Mouse (Mus musculus): ENCODE measurements at regions not wholly inside any gene's neighbourhood (a gene's known extent, or its start where the extent isn't known, plus 50 kb on each side); places are given as distances from the start of the nearest gene placed in this dataset.

DNA sequence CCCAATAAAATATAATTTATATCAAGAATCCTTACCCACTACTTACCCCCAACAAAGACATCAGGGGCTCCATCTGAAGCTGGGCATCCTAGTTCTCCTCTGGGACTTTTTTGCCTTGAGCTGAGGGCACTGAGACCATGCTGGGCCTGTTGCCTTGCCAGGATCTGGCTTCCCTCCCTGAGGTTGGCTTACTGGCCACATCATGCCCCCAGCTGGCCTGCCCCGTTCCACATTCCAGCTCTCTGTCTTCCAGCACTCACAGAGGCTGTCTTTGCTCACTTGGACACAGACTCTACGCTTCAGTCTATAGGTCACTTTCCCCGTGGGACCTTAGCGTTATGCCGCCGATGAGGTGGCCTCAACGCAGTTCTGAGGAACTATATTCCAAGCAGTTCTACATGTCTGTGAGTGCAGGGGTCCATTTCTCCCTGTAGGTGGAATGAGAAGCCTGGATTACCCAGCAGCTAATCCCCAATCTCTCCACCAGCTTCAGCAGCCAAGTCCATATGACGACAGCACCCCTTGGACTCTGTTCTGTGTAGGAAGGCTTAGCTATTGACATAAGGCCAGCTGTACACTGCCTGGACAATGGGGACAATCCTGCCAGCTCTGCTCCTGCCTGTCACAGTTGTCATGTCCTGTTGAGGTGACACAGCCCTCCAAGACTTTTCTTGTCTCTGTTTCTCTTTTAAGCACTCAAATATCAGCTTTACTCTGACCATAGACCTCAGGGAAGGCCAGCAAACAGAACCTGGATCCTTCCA, 341.5 kb downstream of the Gadd45g start:
- H3K9ac ChIP-seq, result no peak overlapping the region
- 81% methylated on average over 8 of the region's 8 CpGs for WGBS
- ATAC-seq, result no peak
- no peak for TF ChIP-seq CTCF (IDR thresholded peaks at IDR 0.05; ENCODE audit: low read depth)
- H3K9me3 ChIP-seq (ENCODE audit: low read length), result no peaks in the 10 kb centered on the region
- H3K4me1 ChIP-seq (ENCODE audit: insufficient read depth), result no peaks in the 10 kb centered on the region
- H3K4me2 ChIP-seq (ENCODE audit: low read depth), result no peak overlapping the region
- no peak for DNase-seq
- H3K27me3 ChIP-seq (ENCODE audit: insufficient read depth, low read length), result no peaks in the 10 kb centered on the region
- no peak overlapping the region for H3K4me3 ChIP-seq (ENCODE audit: low read depth, low read length)
- H3K27ac ChIP-seq (ENCODE audit: low read depth, low read length), result no peak overlapping the region
- no peaks in the 10 kb centered on the region for H3K36me3 ChIP-seq (ENCODE audit: insufficient read depth)

DNA sequence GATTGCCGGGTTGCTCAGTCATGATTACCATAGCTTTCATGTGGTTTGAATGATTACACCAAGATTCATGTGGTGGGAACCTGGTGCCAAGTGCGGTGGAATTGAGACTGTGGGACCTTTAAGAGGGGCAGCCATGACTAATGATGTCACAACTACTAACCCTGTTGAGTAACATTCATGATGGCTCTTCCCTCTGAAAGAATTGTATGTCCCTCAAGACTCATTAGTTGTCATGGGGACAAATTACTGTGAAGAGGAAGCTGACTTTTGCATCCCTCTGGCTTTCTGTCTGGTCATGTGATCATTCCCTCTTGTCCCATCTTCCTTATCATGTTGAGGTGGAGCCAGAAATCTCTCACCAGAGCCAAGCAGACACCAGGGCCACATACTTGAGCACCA, 342.1 kb downstream of the Gadd45g start:
- ATAC-seq, result no peak
- H3K36me3 ChIP-seq (ENCODE audit: insufficient read depth), result no peaks in the 10 kb centered on the region
- no peak for TF ChIP-seq CTCF (IDR thresholded peaks at IDR 0.05; ENCODE audit: low read depth)
- DNase-seq, result no peak
- no peak overlapping the region for H3K4me2 ChIP-seq (ENCODE audit: low read depth)
- WGBS, result 93% methylated on average over 2 of the region's 2 CpGs
- no peaks in the 10 kb centered on the region for H3K4me1 ChIP-seq (ENCODE audit: insufficient read depth)
- H3K27me3 ChIP-seq (ENCODE audit: insufficient read depth, low read length), result no peaks in the 10 kb centered on the region
- no peak overlapping the region for H3K9ac ChIP-seq
- H3K4me3 ChIP-seq (ENCODE audit: low read depth, low read length), result no peak overlapping the region
- H3K9me3 ChIP-seq (ENCODE audit: low read length), result no peaks in the 10 kb centered on the region
- no peak overlapping the region for H3K27ac ChIP-seq (ENCODE audit: low read depth, low read length)

DNA sequence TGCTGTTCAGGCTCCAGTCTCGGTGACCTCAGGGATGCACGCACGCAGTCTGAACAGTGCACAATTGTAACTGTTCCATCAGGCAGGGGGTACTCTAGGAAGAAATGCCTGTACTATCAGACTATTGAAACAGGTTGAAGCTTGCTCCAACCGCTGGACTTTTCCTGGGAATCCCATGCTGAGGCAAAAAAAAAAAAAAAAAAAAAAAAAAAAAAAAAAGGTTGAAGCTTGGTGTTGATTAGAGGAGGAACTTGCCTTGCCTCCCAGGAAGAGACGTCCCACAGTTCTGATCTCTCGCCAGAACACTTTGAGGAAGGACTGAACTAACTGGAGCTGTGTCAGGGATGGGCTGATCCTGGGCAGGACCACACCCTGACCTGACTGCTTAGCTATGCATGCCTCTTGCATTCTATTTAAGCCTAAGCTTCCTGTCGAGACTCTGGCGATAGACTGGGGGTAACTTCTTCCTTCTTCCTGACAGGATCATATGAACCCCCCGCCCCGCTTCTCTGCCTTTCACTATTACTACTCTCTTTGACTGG, 341.6 kb downstream of the Diras2 start:
- no peak for DNase-seq
- Histone ChIP-seq H3K4me1 (ENCODE audit: insufficient read depth) (no peaks in the 10 kb centered on the region), H3K9ac (no peak overlapping the region), H3K9me3 (ENCODE audit: low read length) (no peaks in the 10 kb centered on the region), H3K27ac (ENCODE audit: low read depth, low read length) (no peak overlapping the region), H3K4me3 (ENCODE audit: low read depth, low read length) (no peak overlapping the region), H3K4me2 (ENCODE audit: low read depth) (no peak overlapping the region), H3K27me3 (ENCODE audit: insufficient read depth, low read length) (no peaks in the 10 kb centered on the region), H3K36me3 (ENCODE audit: insufficient read depth) (no peaks in the 10 kb centered on the region)
- ATAC-seq, result no peak
- TF ChIP-seq CTCF (IDR thresholded peaks at IDR 0.05; ENCODE audit: low read depth), result no peak
- 81% methylated on average over 10 of the region's 10 CpGs for whole genome bisulfite sequencing

DNA sequence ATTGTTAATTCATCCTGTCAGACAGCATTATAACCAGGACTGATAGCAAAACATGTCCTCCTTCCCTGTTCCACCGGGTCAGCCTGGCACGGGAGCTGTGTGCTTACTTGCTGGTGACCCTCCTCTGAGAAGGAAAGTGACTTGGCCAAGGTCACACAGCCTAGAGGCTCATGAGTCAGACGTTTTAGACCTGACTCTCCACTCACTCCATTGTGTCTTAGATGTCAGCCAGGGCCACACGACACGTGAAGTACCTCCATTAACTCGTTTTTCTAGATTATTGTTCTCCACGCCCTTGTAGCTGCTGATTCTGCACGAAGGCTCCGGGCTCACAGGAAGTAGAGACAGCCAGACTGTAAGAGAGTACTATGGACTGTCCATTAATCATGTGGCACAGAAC, 340.8 kb downstream of the Diras2 start:
- 81% methylated on average over 9 of the region's 9 CpGs for WGBS
- Histone ChIP-seq H3K36me3 (ENCODE audit: insufficient read depth) (no peaks in the 10 kb centered on the region), H3K4me3 (ENCODE audit: low read depth, low read length) (no peak overlapping the region), H3K9ac (no peak overlapping the region), H3K27ac (ENCODE audit: low read depth, low read length) (no peak overlapping the region), H3K27me3 (ENCODE audit: insufficient read depth, low read length) (no peaks in the 10 kb centered on the region), H3K4me2 (ENCODE audit: low read depth) (no peak overlapping the region), H3K4me1 (ENCODE audit: insufficient read depth) (no peaks in the 10 kb centered on the region), H3K9me3 (ENCODE audit: low read length) (no peaks in the 10 kb centered on the region)
- DNase-seq (no peak), ATAC-seq (no peak)
- no peak for TF ChIP-seq CTCF (IDR thresholded peaks at IDR 0.05; ENCODE audit: low read depth)

DNA sequence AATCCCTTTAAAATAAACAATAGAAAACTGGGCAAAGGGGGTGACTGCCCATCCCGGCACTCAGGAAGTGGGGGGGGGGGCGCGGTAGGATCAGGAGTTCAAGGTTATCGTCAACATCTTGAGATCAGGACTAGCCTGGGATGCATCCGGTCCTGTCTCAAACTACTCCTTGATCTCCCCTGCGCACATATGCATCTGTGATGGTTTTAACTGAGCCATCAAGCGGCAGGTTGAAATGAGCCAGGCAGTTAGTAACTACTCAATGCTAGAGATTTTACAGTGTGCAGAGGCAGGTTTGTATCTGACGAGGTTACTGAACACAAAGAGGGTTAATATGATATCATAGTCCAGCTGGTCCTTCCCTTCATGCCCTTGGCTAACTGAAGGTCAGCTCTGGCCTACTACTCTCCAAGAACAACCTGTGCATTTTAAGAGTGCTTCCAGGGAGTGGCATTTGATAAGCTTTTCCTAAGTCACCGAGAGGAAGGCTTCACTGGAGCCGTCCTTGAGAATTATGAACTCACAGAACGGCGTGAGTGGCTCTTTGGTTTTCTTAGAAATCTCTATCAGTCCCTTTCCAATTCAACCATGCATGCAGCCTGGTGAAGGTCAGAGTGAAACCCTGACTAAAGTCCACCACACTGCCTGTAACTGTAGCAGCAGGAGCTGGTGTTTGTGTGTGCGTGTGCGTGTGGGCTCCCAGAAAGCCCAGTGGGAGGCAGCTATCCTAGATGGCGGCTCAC, 340.1 kb downstream of the Diras2 start:
- no peaks in the 10 kb centered on the region for H3K4me1 ChIP-seq (ENCODE audit: insufficient read depth)
- ATAC-seq (no peak), DNase-seq (no peak)
- no peaks in the 10 kb centered on the region for H3K9me3 ChIP-seq (ENCODE audit: low read length)
- no peaks in the 10 kb centered on the region for H3K36me3 ChIP-seq (ENCODE audit: insufficient read depth)
- no peak overlapping the region for H3K4me3 ChIP-seq (ENCODE audit: low read depth, low read length)
- TF ChIP-seq CTCF (IDR thresholded peaks at IDR 0.05; ENCODE audit: low read depth), result no peak
- no peak overlapping the region for H3K9ac ChIP-seq
- WGBS, result 91% methylated on average over 15 of the region's 15 CpGs
- no peak overlapping the region for H3K27ac ChIP-seq (ENCODE audit: low read depth, low read length)
- no peak overlapping the region for H3K4me2 ChIP-seq (ENCODE audit: low read depth)
- no peaks in the 10 kb centered on the region for H3K27me3 ChIP-seq (ENCODE audit: insufficient read depth, low read length)

DNA sequence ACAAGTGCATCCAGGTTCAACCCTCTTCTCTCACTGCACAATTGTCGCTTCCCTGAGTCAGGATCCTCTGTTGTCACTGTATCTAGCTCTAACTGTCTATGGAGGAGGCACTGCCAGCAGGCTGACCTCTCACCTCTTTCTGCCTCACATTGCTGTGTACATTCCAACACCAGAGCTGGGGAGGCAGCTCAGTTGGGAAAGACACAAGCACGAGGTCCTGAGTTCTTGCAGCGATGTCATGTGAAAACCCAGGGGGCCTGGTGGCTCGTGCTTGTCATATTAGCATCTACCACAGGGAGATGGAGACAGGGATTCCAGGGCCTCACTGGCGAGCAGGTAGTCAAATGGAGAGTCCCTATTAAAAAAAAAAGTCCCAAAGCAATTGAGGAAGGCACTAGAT, 334.2 kb downstream of the Diras2 start:
- no peak overlapping the region for H3K4me2 ChIP-seq (ENCODE audit: low read depth)
- no peaks in the 10 kb centered on the region for H3K36me3 ChIP-seq (ENCODE audit: insufficient read depth)
- no peak overlapping the region for H3K27ac ChIP-seq (ENCODE audit: low read depth, low read length)
- no peak for DNase-seq
- H3K4me3 ChIP-seq (ENCODE audit: low read depth, low read length), result no peak overlapping the region
- 80% methylated on average over 5 of the region's 5 CpGs for WGBS
- no peak for ATAC-seq
- H3K4me1 ChIP-seq (ENCODE audit: insufficient read depth), result no peaks in the 10 kb centered on the region
- TF ChIP-seq CTCF (IDR thresholded peaks at IDR 0.05; ENCODE audit: low read depth), result no peak
- H3K27me3 ChIP-seq (ENCODE audit: insufficient read depth, low read length), result no peaks in the 10 kb centered on the region
- H3K9me3 ChIP-seq (ENCODE audit: low read length), result no peaks in the 10 kb centered on the region
- H3K9ac ChIP-seq, result no peak overlapping the region
